ENCODE assay signal across 9 mouse cellular contexts in genomic region chr4:45453271-45453851, GRCm38 (mm10). TPM values are rescaled to one million over a fixed set of nuclear protein-coding genes. Genes with fewer than 3 reads are reported as not detected.
A peak's percentile ranks its signal among the peaks of the same experiment; 100 is the strongest.
DNase-seq lines count a peak whose midpoint lies in the region; ATAC-seq lines count a peak whose summit lies in the region.
"Had no signal": no experiment of that assay in that cellular context is flagged by ENCODE, and none has a peak within 500 bp of the region (broad histone marks: within the 10 kb centered on the region; RNA-seq: fewer than 3 reads in every experiment).

No protein-coding gene starts in this region.

- no peaks in the 10 kb centered on the region; the same call in 1 of the 2 replicates for H3K27me3 ChIP-seq in heart, embryonic 14.5 days (ENCODE audit: control insufficient read depth, insufficient read depth, low read length)
- no peaks in the 10 kb centered on the region for H3K27me3 ChIP-seq in embryonic facial prominence, embryonic 12.5 days

- no peak for ATAC-seq in heart, embryonic 14.5 days (ENCODE audit: insufficient number of reproducible peaks, insufficient read depth, low FRiP score, low read depth)
- no peak for ATAC-seq in embryonic facial prominence, embryonic 12.5 days (ENCODE audit: insufficient number of reproducible peaks, insufficient read depth, low FRiP score, low TSS enrichment)
- ATAC-seq in megakaryocyte progenitor cell, adult 5-6 weeks (replicated peaks; ENCODE audit: poor library complexity): no peak

- DNase-seq in heart, postnatal 10 days: no peak
- peak; percentile 83 to 90 for DNase-seq in kidney, postnatal 25 days
- peak; percentile 64 for DNase-seq in lung, postnatal 36 days
- no peak for DNase-seq in spleen, postnatal 10 days (ENCODE audit: low spot score in 2 of 2)
- DNase-seq in left cerebral cortex, adult 18-20 months (ENCODE audit: low spot score in 2 of 2): no peak
- DNase-seq: gastrocnemius, postnatal 25 days had no signal

- no peak overlapping the region for H3K4me2 ChIP-seq in heart, embryonic 14.5 days (ENCODE audit: low read length)
- H3K4me2 ChIP-seq in embryonic facial prominence, embryonic 12.5 days (replicated peaks): no peak overlapping the region

- H3K4me1 ChIP-seq in heart, embryonic 14.5 days (ENCODE audit: control insufficient read depth in 2 of 2, insufficient read depth in 2 of 2, low read length in 2 of 2): peaks cover 20 to 49% of the 10 kb centered on the region in 2 experiments; a peak in 3 of 4 replicates
- peaks cover 26% of the 10 kb centered on the region for H3K4me1 ChIP-seq in embryonic facial prominence, embryonic 12.5 days

- peaks cover 44% of the 10 kb centered on the region for H3K36me3 ChIP-seq in heart, embryonic 14.5 days (ENCODE audit: control insufficient read depth, insufficient read depth, low read length)
- H3K36me3 ChIP-seq in embryonic facial prominence, embryonic 12.5 days: 0 out of 2 replicates have a peak, but pooled peaks cover 18% of the 10 kb centered on the region

- peak overlapping the region in 1 of 2 experiments; percentile 4; a peak in 1 of 4 replicates for H3K27ac ChIP-seq in heart, embryonic 14.5 days (replicated peaks in 1 of 2; ENCODE audit: control insufficient read depth in 1 of 2, insufficient read depth in 1 of 2, low read depth in 2 of 2, low read length in 2 of 2)
- H3K27ac ChIP-seq in embryonic facial prominence, embryonic 12.5 days: peak overlapping the region; percentile 61

- no peaks in the 10 kb centered on the region for H3K9me3 ChIP-seq in heart, embryonic 14.5 days (ENCODE audit: control insufficient read depth, low read length)
- no peaks in the 10 kb centered on the region for H3K9me3 ChIP-seq in embryonic facial prominence, embryonic 12.5 days

- no peak overlapping the region for H3K4me3 ChIP-seq in heart, embryonic 14.5 days (ENCODE audit: control insufficient read depth in 1 of 2, insufficient read depth in 1 of 2, low read depth in 1 of 2, low read length in 2 of 2)
- H3K4me3 ChIP-seq in embryonic facial prominence, embryonic 12.5 days: no peak overlapping the region

- WGBS in heart, embryonic 14.5 days: 78% methylated on average over 3 of the region's 3 CpGs
- 33% methylated on average over 3 of the region's 3 CpGs for WGBS in embryonic facial prominence, embryonic 12.5 days

- peak overlapping the region; percentile 21; the same call in 1 of the 2 replicates for H3K9ac ChIP-seq in heart, embryonic 14.5 days (ENCODE audit: low read length)
- H3K9ac ChIP-seq in embryonic facial prominence, embryonic 12.5 days: no peak overlapping the region

- intact Hi-C loops in heart, postnatal 10 days (cut with DNase I): no loop called here

RNA-seq across cellular contexts. Expression of gene Slc25a51, which starts 44.8 kb away (rescaled TPM):
- polyA plus RNA-seq in heart, embryonic 14.5 days (2014; fragmentation: Nextera tagmentation; extraction: Ambion mirVana): 74.9 and 77.2 TPM in 2 replicates
- 100 to 1,000 TPM; 132 to 179 TPM for total RNA-seq in heart, postnatal 10 days (2021)
- 79.8 and 80.5 TPM in 2 replicates for polyA plus RNA-seq in embryonic facial prominence, embryonic 12.5 days (2016; fragmentation: Nextera tagmentation; extraction: Ambion mirVana)
- total RNA-seq in left cerebral cortex, adult 18-20 months (2021): 100 to 1,000 TPM; 108 to 115 TPM
- total RNA-seq in megakaryocyte progenitor cell, adult 5-6 weeks (2015): 37.6 and 43.2 TPM in 2 replicates
- total RNA-seq in megakaryocyte progenitor cell, adult 5-6 weeks (2017): 38.7 and 40.5 TPM in 2 replicates

Comparison
In these comparisons a context has a peak if more than half of its experiments do, and no peak if none do; other contexts are left out.
1. DNase-seq: peak in kidney, postnatal 25 days (2 of 2) and lung, postnatal 36 days (single experiment); none in heart, postnatal 10 days (0 of 2), spleen, postnatal 10 days (0 of 2) and left cerebral cortex, adult 18-20 months (0 of 2).